Mouse (Mus musculus): ENCODE measurements around the gene Tm4sf20. TPM values are rescaled to one million over a fixed set of nuclear protein-coding genes. Genes with fewer than 3 reads are reported as not detected.

The Tm4sf20 gene
- polyA plus RNA-seq, 1 experiment from 2014 or later, result 1.7 TPM

DNA sequence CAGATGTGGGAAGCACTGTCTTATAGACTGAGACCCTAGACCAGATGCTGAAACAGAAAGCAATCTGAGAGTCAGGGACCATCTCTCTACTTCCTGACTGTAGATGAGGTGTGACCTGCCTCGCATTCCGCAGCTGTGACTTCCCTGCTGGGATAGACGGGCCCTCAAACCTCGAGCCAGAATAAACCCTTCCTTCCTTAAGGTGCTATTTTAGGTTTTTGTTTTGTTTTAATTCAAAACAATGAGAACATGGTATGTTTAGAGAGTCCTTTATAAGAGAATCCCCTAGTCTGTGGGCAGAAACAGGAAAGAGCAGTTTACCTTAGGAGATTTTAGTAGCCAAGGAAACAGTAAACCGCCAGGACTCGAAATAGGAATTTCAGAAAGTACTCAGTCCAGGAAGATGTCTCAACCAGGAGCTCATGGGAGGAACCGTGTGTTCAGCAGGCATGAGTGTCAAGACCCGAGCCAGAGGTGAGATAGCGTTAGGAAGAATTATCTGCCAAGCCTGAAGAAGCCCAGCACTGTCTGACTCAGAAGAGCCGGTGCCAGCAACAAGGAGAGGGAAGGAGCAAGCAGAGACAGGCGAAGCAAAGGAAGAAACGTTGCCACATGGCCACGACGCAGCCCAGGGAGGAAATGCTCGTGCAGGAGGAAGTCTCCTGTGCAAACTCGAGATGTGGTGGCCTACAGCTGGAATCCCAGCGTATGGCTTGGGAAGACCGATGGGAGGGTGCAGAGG lies 27.6 kb upstream of the Tm4sf20 start:
- ATAC-seq (replicated peaks; ENCODE audit: low FRiP score), result no peak
- peaks cover 9% of the 10 kb centered on the region for H3K4me1 ChIP-seq
- peak overlapping the region; percentile 49; the same call in 1 of the 2 replicates for H3K27ac ChIP-seq
- 56% methylated on average over 18 of the region's 18 CpGs for WGBS
- H3K27me3 ChIP-seq, result no peaks in the 10 kb centered on the region
- H3K9me3 ChIP-seq (replicated peaks), result no peaks in the 10 kb centered on the region
- no peak overlapping the region for H3K4me3 ChIP-seq (replicated peaks)
- no peak overlapping the region for H3K9ac ChIP-seq
- no peak overlapping the region for H3K4me2 ChIP-seq
- H3K36me3 ChIP-seq, result no peaks in the 10 kb centered on the region

DNA sequence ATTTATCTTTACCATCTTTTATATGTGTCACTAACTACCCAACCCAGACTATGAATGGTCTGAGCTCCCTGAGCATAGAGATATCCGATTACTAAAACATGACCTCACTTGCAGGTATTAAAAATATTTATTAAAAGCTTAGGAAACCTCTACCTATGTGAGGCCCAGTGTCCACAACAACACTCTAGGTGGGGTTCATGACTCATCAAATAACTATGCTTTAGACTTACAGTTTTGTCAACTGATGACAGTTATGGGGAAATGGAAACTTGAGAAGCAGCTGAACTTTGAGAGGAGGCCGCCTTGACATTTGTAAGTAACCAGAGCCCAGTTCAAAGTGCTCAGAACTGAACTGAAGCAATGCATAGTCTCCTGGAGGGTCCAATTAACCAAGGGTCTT lies 26.9 kb upstream of the Tm4sf20 start:
- Histone ChIP-seq H3K4me3 (replicated peaks) (no peak overlapping the region), H3K27ac (no peak overlapping the region), H3K4me1 (peaks cover 9% of the 10 kb centered on the region), H3K4me2 (no peak overlapping the region), H3K9me3 (replicated peaks) (no peaks in the 10 kb centered on the region), H3K27me3 (no peaks in the 10 kb centered on the region), H3K9ac (no peak overlapping the region), H3K36me3 (no peaks in the 10 kb centered on the region)
- 66% methylated on average over 2 of the region's 2 CpGs for WGBS
- no peak for ATAC-seq (replicated peaks; ENCODE audit: low FRiP score)

DNA sequence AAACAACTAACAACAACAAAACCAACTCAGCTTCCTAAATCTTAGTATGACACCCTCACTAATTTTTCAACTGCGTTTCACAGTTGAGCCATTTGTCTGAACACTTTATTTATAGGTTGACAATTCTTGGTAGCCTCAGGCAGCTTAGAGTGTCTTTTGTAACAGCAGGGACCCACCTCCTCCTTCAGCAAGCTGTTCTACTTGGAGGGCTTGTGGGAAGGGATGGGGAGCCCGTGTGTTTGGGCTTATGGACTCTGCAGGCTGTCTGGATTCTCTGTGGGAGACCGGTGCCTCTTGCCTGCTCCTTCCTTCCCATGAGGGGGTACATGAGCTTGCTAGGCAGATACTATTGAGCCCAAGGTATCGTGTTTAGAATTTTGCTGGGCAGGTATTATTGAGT lies 25.7 kb upstream of the Tm4sf20 start:
- 67% methylated on average over 4 of the region's 4 CpGs for WGBS

DNA sequence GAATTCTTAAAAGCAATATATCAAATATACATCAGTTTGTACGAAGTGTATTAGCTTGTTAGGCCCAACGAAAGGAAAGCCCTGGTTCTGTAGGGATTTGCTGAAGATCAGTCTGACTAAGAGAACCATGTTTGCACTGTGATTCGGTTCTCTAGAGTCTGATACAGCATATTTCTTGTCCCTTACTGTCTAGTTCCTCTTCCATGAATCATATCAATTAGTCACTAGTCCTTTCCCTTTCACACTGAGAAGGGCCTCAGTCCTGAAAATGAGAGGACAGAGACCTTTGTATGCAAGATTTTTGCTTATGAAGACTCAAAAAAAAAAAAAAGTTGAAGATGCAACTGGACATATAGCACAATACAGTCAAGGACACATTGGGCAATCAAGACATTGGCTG lies 24.8 kb upstream of the Tm4sf20 start:
- Histone ChIP-seq H3K4me1 (peaks cover 9% of the 10 kb centered on the region), H3K27ac (no peak overlapping the region), H3K9me3 (replicated peaks) (no peaks in the 10 kb centered on the region), H3K27me3 (no peaks in the 10 kb centered on the region), H3K9ac (no peak overlapping the region), H3K4me2 (no peak overlapping the region), H3K36me3 (no peaks in the 10 kb centered on the region), H3K4me3 (replicated peaks) (no peak overlapping the region)
- ATAC-seq (replicated peaks; ENCODE audit: low FRiP score), result no peak
- WGBS, result 87% methylated on average over 3 of the region's 3 CpGs

More for the DNA sequence above, 25.7 kb upstream of the Tm4sf20 start:
- Histone ChIP-seq H3K27me3 (no peaks in the 10 kb centered on the region), H3K4me3 (replicated peaks) (no peak overlapping the region), H3K36me3 (no peaks in the 10 kb centered on the region), H3K9me3 (replicated peaks) (no peaks in the 10 kb centered on the region), H3K27ac (no peak overlapping the region), H3K4me1 (peaks cover 9% of the 10 kb centered on the region), H3K4me2 (no peak overlapping the region), H3K9ac (no peak overlapping the region)
- no peak for ATAC-seq (replicated peaks; ENCODE audit: low FRiP score)

DNA sequence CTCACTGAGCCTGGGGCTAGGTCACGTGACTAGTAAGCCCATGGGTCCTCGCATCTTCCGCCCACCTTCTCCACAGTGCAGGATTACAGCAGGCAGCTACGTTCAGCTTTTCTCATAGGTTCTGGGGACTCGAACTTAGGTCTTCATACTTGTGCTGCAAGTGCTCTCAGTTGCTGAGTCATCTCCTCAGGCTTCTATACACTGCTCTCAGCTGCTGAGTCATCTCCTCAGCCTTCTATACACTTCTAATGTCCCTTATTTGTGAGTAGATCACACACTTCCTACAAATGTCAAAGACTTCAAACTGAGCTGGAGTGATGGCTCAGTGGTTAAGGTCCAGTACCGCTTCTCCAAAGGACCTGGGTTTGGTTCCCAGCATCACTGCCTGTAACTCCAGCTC lies 24.0 kb upstream of the Tm4sf20 start:
- H3K27me3 ChIP-seq, result no peaks in the 10 kb centered on the region
- no peak overlapping the region for H3K4me2 ChIP-seq
- H3K9me3 ChIP-seq (replicated peaks), result no peaks in the 10 kb centered on the region
- no peak overlapping the region for H3K27ac ChIP-seq
- peaks cover 9% of the 10 kb centered on the region for H3K4me1 ChIP-seq
- H3K4me3 ChIP-seq (replicated peaks), result no peak overlapping the region
- no peak for ATAC-seq (replicated peaks; ENCODE audit: low FRiP score)
- H3K9ac ChIP-seq, result no peak overlapping the region
- 89% methylated on average over 6 of the region's 6 CpGs for WGBS
- H3K36me3 ChIP-seq, result no peaks in the 10 kb centered on the region

DNA sequence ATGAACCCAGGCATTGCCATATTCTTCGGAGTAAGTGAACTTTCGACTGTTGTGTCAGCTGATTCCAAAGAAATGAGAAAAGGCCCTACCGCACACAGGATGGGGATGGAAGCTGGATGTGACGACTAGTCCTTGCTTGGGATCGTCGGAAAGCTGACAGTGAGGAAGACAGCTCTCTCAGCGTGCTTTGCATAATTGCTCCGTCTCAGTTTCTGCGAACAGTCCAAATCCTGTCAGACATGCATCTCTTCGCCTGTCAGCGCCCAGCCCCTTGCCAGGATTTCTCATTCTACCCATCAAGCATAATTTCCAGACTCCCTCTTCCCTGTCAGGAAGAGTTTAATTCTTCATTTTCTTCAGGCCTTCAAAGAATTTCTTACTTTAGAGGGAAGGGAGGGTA lies 22.8 kb upstream of the Tm4sf20 start:
- WGBS, result 81% methylated on average over 11 of the region's 11 CpGs
- Histone ChIP-seq H3K4me2 (no peak overlapping the region), H3K36me3 (no peaks in the 10 kb centered on the region), H3K9ac (no peak overlapping the region), H3K27ac (no peak overlapping the region), H3K4me3 (replicated peaks) (no peak overlapping the region), H3K9me3 (replicated peaks) (no peaks in the 10 kb centered on the region), H3K4me1 (peaks cover 7% of the 10 kb centered on the region), H3K27me3 (no peaks in the 10 kb centered on the region)
- no peak for ATAC-seq (replicated peaks; ENCODE audit: low FRiP score)

DNA sequence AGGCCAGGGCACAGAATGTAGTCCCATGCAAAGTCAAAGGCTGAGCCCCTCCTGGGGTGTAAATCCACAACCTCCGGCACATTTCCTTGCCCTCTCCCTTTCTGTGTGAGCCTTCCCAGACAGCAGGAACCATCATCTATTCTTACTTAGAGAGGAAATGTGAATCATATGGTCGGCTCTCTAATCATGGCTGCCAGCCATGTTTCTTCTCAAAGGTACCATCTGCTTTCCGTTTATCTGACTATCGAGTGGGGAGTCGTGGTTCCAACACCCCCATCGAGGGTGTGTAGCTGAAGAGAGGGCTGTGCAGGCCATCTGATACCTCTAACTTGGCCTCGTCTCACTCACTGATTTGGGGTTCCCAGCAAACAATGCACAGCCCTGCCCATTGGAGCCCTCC lies 19.8 kb upstream of the Tm4sf20 start:
- H3K9me3 ChIP-seq (replicated peaks), result no peaks in the 10 kb centered on the region
- WGBS, result 75% methylated on average over 7 of the region's 7 CpGs
- no peak overlapping the region for H3K4me2 ChIP-seq
- no peaks in the 10 kb centered on the region for H3K27me3 ChIP-seq
- no peak overlapping the region for H3K4me3 ChIP-seq (replicated peaks)
- no peak overlapping the region for H3K9ac ChIP-seq
- H3K4me1 ChIP-seq, result peaks cover 2% of the 10 kb centered on the region; the same call in 1 of the 2 replicates
- no peak overlapping the region for H3K27ac ChIP-seq
- ATAC-seq (replicated peaks; ENCODE audit: low FRiP score), result no peak
- no peaks in the 10 kb centered on the region for H3K36me3 ChIP-seq

DNA sequence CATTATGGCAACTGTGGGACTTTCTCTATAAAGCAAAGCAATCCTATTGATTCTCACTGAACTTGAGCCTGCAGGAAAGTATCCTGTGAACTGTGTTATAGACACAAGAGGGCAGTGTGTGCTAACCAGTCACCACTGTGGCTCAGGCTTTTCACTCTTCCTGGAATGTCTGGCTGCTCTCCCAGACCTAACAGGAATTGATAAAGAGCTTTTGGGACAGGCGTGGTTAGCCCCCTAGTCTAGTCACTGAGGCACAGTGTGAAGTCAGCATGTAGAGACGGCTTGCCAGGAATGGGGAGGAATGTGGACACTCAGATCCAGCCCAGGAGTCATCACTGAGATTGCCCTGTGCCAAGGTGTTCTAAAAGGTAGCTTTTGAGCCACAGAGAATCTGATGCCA lies 19.2 kb upstream of the Tm4sf20 start:
- H3K9me3 ChIP-seq (replicated peaks), result no peaks in the 10 kb centered on the region
- peak; percentile 82 for ATAC-seq (replicated peaks; ENCODE audit: low FRiP score)

DNA sequence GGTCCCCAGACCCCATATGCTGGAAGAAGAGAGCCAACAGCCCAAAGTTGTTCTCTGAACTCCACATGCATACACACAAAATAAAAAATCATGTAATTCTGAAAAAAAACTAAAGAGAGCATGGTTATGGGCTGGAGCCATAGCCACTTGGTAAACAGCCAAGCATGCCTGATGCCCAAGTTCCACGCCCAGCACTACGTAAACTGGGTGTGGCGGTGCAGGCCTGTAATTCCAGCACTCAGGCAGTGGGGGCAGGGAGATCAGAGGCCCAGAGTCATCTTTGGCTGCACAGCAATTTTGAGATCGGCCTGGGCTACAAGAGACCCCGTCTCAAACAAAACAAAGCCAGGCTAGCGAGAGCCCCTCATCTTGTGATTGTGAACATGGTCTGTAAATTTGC lies 17.3 kb upstream of the Tm4sf20 start:
- H3K36me3 ChIP-seq, result no peaks in the 10 kb centered on the region
- WGBS, result 62% methylated on average over 6 of the region's 6 CpGs
- no peak overlapping the region for H3K4me3 ChIP-seq (replicated peaks)
- no peak overlapping the region for H3K9ac ChIP-seq
- no peak for ATAC-seq (replicated peaks; ENCODE audit: low FRiP score)
- no peaks in the 10 kb centered on the region for H3K27me3 ChIP-seq
- H3K27ac ChIP-seq, result no peak overlapping the region
- H3K4me2 ChIP-seq, result no peak overlapping the region
- peaks cover 6% of the 10 kb centered on the region; the same call in 1 of the 2 replicates for H3K4me1 ChIP-seq
- H3K9me3 ChIP-seq (replicated peaks), result no peaks in the 10 kb centered on the region

More for the DNA sequence above, 19.2 kb upstream of the Tm4sf20 start:
- no peaks in the 10 kb centered on the region for H3K36me3 ChIP-seq
- H3K4me1 ChIP-seq, result peaks cover 2% of the 10 kb centered on the region; the same call in 1 of the 2 replicates
- H3K9ac ChIP-seq, result no peak overlapping the region
- H3K4me2 ChIP-seq, result no peak overlapping the region
- H3K27ac ChIP-seq, result no peak overlapping the region
- H3K27me3 ChIP-seq, result no peaks in the 10 kb centered on the region
- 8% methylated on average over 2 of the region's 2 CpGs for WGBS
- H3K4me3 ChIP-seq (replicated peaks), result no peak overlapping the region

DNA sequence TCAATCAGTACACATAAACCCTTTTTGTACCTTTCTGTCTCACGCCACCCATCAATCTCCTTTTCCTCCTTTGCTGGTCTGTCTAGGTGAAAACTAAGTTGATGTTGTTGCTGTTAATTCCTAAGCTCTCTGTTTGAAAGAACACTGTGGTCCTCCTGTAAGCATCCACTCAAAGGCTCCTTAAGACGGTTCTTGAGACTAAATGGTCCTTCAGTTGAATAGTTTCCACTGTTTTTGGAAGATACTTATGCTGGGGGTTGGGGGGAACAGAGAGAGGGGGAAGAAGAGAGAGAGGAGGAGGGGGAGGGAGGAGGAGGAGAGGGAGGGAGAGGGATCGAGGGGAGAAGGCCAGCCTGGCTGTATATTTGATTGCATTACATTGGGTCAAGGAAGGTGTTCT lies 15.3 kb upstream of the Tm4sf20 start:
- H3K4me2 ChIP-seq, result no peak overlapping the region
- no peaks in the 10 kb centered on the region for H3K9me3 ChIP-seq (replicated peaks)
- no peak overlapping the region for H3K4me3 ChIP-seq (replicated peaks)
- WGBS, result 77% methylated on average over 3 of the region's 3 CpGs
- H3K4me1 ChIP-seq, result peaks cover 6% of the 10 kb centered on the region; the same call in 1 of the 2 replicates
- no peaks in the 10 kb centered on the region for H3K27me3 ChIP-seq
- H3K9ac ChIP-seq, result no peak overlapping the region
- no peak for ATAC-seq (replicated peaks; ENCODE audit: low FRiP score)
- H3K36me3 ChIP-seq, result no peaks in the 10 kb centered on the region
- H3K27ac ChIP-seq, result no peak overlapping the region

DNA sequence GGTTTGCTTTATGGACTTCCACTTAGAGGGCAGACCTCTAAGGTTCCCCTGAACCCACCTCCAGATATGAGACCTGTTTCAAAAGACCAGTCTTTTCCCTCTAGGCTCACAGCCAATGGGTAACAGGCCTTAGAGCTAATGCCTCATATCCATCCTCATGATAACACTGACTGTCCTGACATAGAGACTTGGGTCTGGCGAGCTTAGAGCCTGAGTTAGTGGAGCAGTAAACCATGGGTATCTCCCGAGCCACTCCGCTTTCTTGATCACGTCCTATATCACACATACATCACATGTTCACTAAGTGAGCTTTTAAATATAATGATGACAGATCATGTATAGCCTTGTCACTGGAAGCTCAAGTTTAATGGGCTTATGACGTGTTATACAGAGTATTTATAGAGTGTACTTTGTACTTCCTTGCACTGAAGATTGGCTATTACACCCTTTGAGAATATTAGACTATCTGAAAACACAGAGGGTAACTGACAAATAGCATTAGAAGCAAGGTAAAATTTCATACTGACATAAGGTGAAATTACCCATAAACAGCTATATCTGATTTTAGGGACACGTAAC lies 11.2 kb upstream of the Tm4sf20 start:
- no peak for ATAC-seq (replicated peaks; ENCODE audit: low FRiP score)
- no peak overlapping the region for H3K9ac ChIP-seq
- H3K4me3 ChIP-seq (replicated peaks), result no peak overlapping the region
- H3K36me3 ChIP-seq, result no peaks in the 10 kb centered on the region
- no peak overlapping the region for H3K27ac ChIP-seq
- H3K9me3 ChIP-seq (replicated peaks), result no peaks in the 10 kb centered on the region
- no peaks in the 10 kb centered on the region for H3K27me3 ChIP-seq
- no peak overlapping the region for H3K4me2 ChIP-seq
- H3K4me1 ChIP-seq, result 0 out of 2 replicates have a peak, but pooled peaks cover 4% of the 10 kb centered on the region
- 82% methylated on average over 6 of the region's 6 CpGs for WGBS

DNA sequence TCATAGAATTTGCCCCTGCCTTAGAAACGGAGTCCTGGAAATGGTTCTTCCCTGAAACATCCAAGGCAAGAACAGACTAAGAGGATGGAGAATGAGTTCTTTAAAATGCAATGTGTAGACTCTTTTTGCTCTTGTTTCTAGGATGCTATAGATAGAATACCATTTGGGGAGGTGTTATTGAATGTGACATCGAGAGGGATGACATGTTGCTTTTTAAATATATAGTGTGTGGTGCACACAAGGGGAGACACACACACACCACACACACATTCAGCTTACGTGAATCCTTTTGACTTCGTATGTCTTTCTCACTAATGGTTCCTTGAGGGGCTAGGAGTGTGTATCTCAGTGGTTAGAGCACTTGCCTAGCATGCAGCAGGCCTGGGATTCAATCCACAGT lies 7.0 kb upstream of the Tm4sf20 start:
- 88% methylated on average over 4 of the region's 4 CpGs for WGBS
- ATAC-seq (replicated peaks; ENCODE audit: low FRiP score), result no peak
- no peaks in the 10 kb centered on the region for H3K36me3 ChIP-seq
- H3K4me2 ChIP-seq, result no peak overlapping the region
- H3K9ac ChIP-seq, result no peak overlapping the region
- no peaks in the 10 kb centered on the region for H3K4me1 ChIP-seq
- no peaks in the 10 kb centered on the region for H3K9me3 ChIP-seq (replicated peaks)
- H3K27me3 ChIP-seq, result no peaks in the 10 kb centered on the region
- H3K4me3 ChIP-seq (replicated peaks), result no peak overlapping the region
- H3K27ac ChIP-seq, result no peak overlapping the region

Measured in kidney, embryonic 15.5 days (tissue).